Mouse (Mus musculus): ENCODE measurements at regions not wholly inside any gene's neighbourhood (a gene's known extent, or its start where the extent isn't known, plus 50 kb on each side); places are given as distances from the start of the nearest gene placed in this dataset.

DNA sequence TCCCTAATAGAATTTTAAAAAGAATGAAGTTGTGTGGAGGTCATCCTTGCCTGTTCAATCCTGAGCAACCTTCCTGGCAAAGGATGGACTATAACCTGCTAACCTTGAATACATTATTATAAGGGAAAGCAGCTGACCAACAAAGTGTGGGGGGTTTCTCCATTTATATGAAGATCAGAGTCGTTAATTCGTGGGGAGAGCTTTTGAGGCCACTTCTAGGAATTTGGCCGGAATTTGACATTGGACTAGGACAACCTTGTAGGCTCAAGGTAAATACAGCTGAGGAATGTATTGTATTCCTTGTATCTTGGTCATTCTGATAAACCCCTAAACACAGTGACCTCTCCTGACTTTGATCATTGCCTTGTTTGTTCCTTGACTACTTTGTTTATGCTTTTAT lies 56.9 kb downstream of the Klf4 start:
- TF ChIP-seq CTCF (IDR thresholded peaks at IDR 0.05; ENCODE audit: low read depth) = no peak
- no peak for TF ChIP-seq EP300 (IDR thresholded peaks at IDR 0.05; ENCODE audit: low read depth)
